Mouse (Mus musculus) midbrain, postnatal 0 days (tissue): ENCODE measurements around the gene Stom. TPM values are rescaled to one million over a fixed set of nuclear protein-coding genes. Genes with fewer than 3 reads are reported as not detected.

ENCODE experiments used
- ATAC-seq: fragments of 200-750 bp; cut with Nextera tagmentation; 2 replicates; pipeline ENCODE4 v1.8.0; 2017; ENCODE audit warnings: moderate number of reproducible peaks, mild to moderate bottlenecking, moderate TSS enrichment, moderate library complexity; ENCODE audit not compliant: low FRiP score
- DNase-seq: peaks from one replicate; pipeline ENCODE4 v3.0.0-alpha.2; 2015; ENCODE audit warnings: low spot score
- H3K27ac ChIP-seq: fragments of 300-500 bp; sonication (generic); 2 replicates; pipeline ENCODE4 v1.5.1; 2014; ENCODE audit warnings: low read depth, mild to moderate bottlenecking, low read length, mixed read lengths
- H3K27me3 ChIP-seq: fragments of 300-500 bp; sonication (generic); 2 replicates; pipeline ENCODE4 v1.6.1; 2014; ENCODE audit warnings: low read length, control low read depth, mixed read lengths; ENCODE audit not compliant: insufficient read depth
- H3K36me3 ChIP-seq: fragments of 300-500 bp; sonication (generic); 2 replicates; pipeline ENCODE4 v1.6.1; 2014; ENCODE audit warnings: low read length, control low read depth, mixed read lengths; ENCODE audit not compliant: insufficient read depth
- H3K4me1 ChIP-seq: fragments of 300-500 bp; sonication (generic); 2 replicates; pipeline ENCODE4 v1.6.1; 2014; ENCODE audit warnings: mild to moderate bottlenecking, control low read depth, antibody characterized with exemption, low read length, mixed read lengths; ENCODE audit not compliant: insufficient read depth
- H3K4me2 ChIP-seq: fragments of 300-500 bp; sonication (generic); 2 replicates; pipeline ENCODE4 v1.6.1; 2014; ENCODE audit warnings: low read depth, mild to moderate bottlenecking, low read length, mixed read lengths; ENCODE audit not compliant: poor library complexity, severe bottlenecking
- H3K4me3 ChIP-seq: fragments of 300-500 bp; sonication (generic); 2 replicates; pipeline ENCODE4 v1.5.1; 2014; ENCODE audit warnings: low read depth, mild to moderate bottlenecking, low read length, moderate library complexity
- H3K9ac ChIP-seq: fragments of 300-500 bp; sonication (generic); replicated peaks from 2 replicates; pipeline ENCODE4 v1.6.1; 2014; ENCODE audit warnings: mild to moderate bottlenecking, low read length, moderate library complexity, mixed read lengths; ENCODE audit not compliant: poor library complexity, severe bottlenecking
- H3K9me3 ChIP-seq: fragments of 300-500 bp; sonication (generic); 2 replicates; pipeline ENCODE4 v1.6.1; 2016; ENCODE audit warnings: low read length, control low read depth
- CTCF ChIP-seq: IDR thresholded peaks from 2 replicates; pipeline ENCODE4 v1.5.1; 2016; ENCODE audit warnings: antibody characterized with exemption, mild to moderate bottlenecking
- WGBS: fragments of 180-500 bp; shearing (Covaris S2); extraction: QIAGEN DNeasy Blood & Tissue Kit; methylation state at CpG from one replicate; pipeline ENCODE4 v1.1.7; 2014; 5-methylcytosine and 5-hydroxymethylcytosine counted together
- polyA plus RNA-seq: library from polyadenylated mRNA; unstranded; fragments of >200 nt; fragmentation: Nextera tagmentation; extraction: Ambion mirVana; gene quantifications from 2 replicates; pipeline ENCODE4 v1.2.1, GENCODE M21; 2015
- total RNA-seq: library from RNA; depleted of rRNA; stranded (reverse); fragments of >200 nt; gene quantifications from 2 replicates; pipeline ENCODE4 v1.2.3, GENCODE M21; 2014; rRNA removed

Stom gene
- total and polyA plus RNA-seq, 2 experiments from 2014 or later: 23.1 to 24.9 TPM

DNA sequence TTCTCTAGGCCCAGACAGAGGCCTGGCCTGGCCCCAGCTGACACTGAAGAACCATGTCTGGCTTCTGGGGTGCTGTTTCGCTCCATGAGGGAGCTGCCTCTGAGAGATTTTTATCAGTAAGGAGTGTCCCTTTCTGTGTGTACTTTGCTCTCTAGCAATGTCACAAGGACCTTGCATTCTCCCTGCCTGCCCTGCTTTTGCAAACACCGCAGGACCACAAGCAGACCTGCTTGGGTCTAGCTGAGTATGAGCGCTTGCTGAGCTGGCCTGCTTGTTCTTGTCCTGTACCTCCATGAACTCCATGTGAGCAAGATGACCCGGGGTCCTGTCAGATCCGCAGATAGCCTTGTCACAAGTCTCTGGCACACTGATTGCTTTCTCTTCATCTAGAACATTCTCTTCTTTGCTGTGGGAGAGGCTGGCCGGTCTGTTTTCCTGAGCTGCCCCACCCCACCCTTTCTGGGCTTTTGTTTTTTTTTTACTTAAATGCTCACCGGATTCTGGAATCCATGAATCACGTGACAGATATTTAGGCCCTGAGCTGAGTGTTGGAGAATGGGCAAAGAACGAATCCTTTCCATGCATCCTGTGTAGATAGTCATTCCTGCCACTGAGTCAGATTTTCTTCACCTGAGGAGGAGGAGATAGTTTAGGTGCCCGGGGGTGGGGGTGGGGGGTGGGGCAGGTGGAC, 68.8 kb downstream of the Stom start:
- Histone ChIP-seq H3K4me3 (no peak overlapping the region), H3K4me2 (no peak overlapping the region), H3K4me1 (no peaks in the 10 kb centered on the region), H3K27me3 (no peaks in the 10 kb centered on the region), H3K9me3 (no peaks in the 10 kb centered on the region), H3K36me3 (no peaks in the 10 kb centered on the region), H3K27ac (no peak overlapping the region), H3K9ac (no peak overlapping the region)
- WGBS: 81% methylated on average over 10 of the region's 10 CpGs
- no peak for TF ChIP-seq CTCF
- no peak for ATAC-seq
- DNase-seq: no peak

DNA sequence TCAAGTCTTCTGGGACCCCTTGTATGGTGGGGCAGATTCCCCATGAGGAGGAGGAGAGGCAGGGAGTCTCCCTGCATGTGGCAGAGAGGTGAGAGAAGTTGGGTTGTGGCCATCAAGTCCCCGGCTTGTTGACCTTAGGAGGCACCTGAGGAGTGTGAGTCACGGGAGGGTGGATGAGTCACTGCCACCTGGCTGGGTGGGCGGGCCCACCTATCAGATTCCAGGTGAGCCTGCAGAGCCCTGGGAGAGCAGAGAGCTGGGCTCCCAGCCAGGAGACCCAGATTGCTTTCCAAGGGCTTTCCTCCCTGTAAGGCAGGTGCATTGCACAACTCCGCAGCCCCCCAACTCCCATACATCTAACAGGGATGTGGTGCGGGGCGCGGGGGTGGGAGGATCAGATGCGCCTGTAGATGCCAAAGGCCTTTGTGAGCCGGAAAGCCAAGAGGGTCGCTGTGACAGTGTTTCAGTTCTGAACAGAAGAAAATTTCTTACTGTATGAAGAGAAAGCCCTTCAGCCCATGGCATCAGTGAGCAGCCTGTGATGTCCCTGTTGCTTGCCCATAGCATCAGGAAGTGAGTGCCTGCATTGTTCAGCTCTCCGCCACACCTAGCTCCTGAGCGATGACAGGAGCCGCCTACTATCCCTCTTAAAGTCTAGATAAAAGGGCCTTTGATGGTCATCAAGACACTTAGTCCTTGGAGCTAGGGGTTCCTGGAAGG, 69.5 kb downstream of the Stom start:
- no peaks in the 10 kb centered on the region for H3K27me3 ChIP-seq
- no peak for TF ChIP-seq CTCF
- ATAC-seq (no peak), DNase-seq (no peak)
- H3K4me1 ChIP-seq: no peaks in the 10 kb centered on the region
- WGBS: 83% methylated on average over 13 of the region's 13 CpGs
- H3K9me3 ChIP-seq: no peaks in the 10 kb centered on the region
- H3K4me3 ChIP-seq: no peak overlapping the region
- no peak overlapping the region for H3K4me2 ChIP-seq
- no peak overlapping the region for H3K27ac ChIP-seq
- no peaks in the 10 kb centered on the region for H3K36me3 ChIP-seq
- no peak overlapping the region for H3K9ac ChIP-seq

GRCm38 (mm10) chr2:35266251-35266905, 70.4 kb downstream of the Stom start:
- Histone ChIP-seq H3K9me3 (no peaks in the 10 kb centered on the region), H3K9ac (no peak overlapping the region), H3K4me1 (no peaks in the 10 kb centered on the region), H3K27ac (no peak overlapping the region), H3K4me3 (no peak overlapping the region), H3K36me3 (no peaks in the 10 kb centered on the region), H3K27me3 (no peaks in the 10 kb centered on the region), H3K4me2 (no peak overlapping the region)
- ATAC-seq (no peak), DNase-seq (no peak)
- no peak for TF ChIP-seq CTCF
- WGBS: 80% methylated on average over 9 of the region's 9 CpGs

DNA sequence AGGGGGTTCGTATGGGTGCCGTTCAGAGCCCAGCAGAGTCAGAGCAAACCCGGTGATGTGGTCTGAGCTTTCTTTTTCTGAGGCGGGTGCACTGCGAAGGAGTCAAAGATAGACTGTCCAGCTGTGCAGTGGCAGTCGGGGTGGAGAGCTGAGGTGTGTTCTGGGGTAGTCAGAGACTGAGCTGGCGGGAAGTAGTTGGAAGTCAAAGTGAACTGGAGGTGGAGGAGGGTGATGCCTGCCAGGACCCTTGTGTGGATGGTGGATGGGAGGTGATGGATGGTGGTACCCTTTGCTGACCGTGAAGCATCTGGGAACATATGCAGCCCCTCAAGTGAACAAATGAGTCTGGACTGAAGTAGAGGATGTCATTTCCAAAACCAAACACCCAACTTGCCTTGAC, 71.0 kb downstream of the Stom start:
- no peak for DNase-seq
- H3K36me3 ChIP-seq: no peaks in the 10 kb centered on the region
- no peak overlapping the region for H3K27ac ChIP-seq
- H3K4me3 ChIP-seq: no peak overlapping the region
- H3K4me1 ChIP-seq: no peaks in the 10 kb centered on the region
- H3K9ac ChIP-seq: no peak overlapping the region
- H3K27me3 ChIP-seq: no peaks in the 10 kb centered on the region
- no peak; the same call in 1 of the 2 replicates for ATAC-seq
- H3K4me2 ChIP-seq: no peak overlapping the region
- no peak for TF ChIP-seq CTCF
- no peaks in the 10 kb centered on the region for H3K9me3 ChIP-seq
- 86% methylated on average over 8 of the region's 8 CpGs for WGBS

GRCm38 (mm10) chr2:35265296-35265695, 71.5 kb downstream of the Stom start:
- H3K4me1 ChIP-seq: no peaks in the 10 kb centered on the region
- no peak overlapping the region for H3K4me3 ChIP-seq
- WGBS: 40% methylated on average over 8 of the region's 8 CpGs
- H3K36me3 ChIP-seq: no peaks in the 10 kb centered on the region
- H3K9ac ChIP-seq: no peak overlapping the region
- DNase-seq (peak; percentile 88), ATAC-seq (peak; percentile 75)
- no peaks in the 10 kb centered on the region for H3K27me3 ChIP-seq
- no peaks in the 10 kb centered on the region for H3K9me3 ChIP-seq
- no peak overlapping the region for H3K4me2 ChIP-seq
- TF ChIP-seq CTCF: peak; percentile 87
- no peak overlapping the region for H3K27ac ChIP-seq

GRCm38 (mm10) chr2:35264095-35264494, 72.7 kb downstream of the Stom start:
- H3K4me1 ChIP-seq: no peaks in the 10 kb centered on the region
- no peak for ATAC-seq

More at GRCm38 (mm10) chr2:35264095-35264494, 72.7 kb downstream of the Stom start:
- Histone ChIP-seq H3K4me2 (no peak overlapping the region), H3K36me3 (no peaks in the 10 kb centered on the region), H3K9me3 (no peaks in the 10 kb centered on the region), H3K9ac (no peak overlapping the region), H3K27ac (no peak overlapping the region), H3K27me3 (no peaks in the 10 kb centered on the region), H3K4me3 (no peak overlapping the region)
- no peak for TF ChIP-seq CTCF
- 100% methylated on average over 1 of the region's 1 CpGs for WGBS
- DNase-seq: no peak

Other genes with a start within 250 kb of the Stom start
- 0.93 and 1.2 TPM in 2 replicates for gene AI182371, start 235.4 kb downstream of the Stom start, total RNA-seq
- 0.19 TPM in 1 of 2 replicates, not detected in the other for gene AI182371, start 235.4 kb downstream of the Stom start, polyA plus RNA-seq
- gene Cntrl, start 227.5 kb downstream of the Stom start, total RNA-seq: 7.0 and 11.8 TPM in 2 replicates
- 6.1 and 8.2 TPM in 2 replicates for gene Cntrl, start 227.5 kb downstream of the Stom start, polyA plus RNA-seq
- 65.3 and 122 TPM in 2 replicates for gene Rab14, start 135.9 kb downstream of the Stom start, total RNA-seq
- gene Rab14, start 135.9 kb downstream of the Stom start, polyA plus RNA-seq: 458 and 504 TPM in 2 replicates
- gene Gsn, start 80.6 kb downstream of the Stom start, total RNA-seq: 23.4 and 39.1 TPM in 2 replicates
- 26.2 and 28.5 TPM in 2 replicates for gene Gsn, start 80.6 kb downstream of the Stom start, polyA plus RNA-seq
- gene 4930568D16Rik, start 30.8 kb upstream of the Stom start, total RNA-seq: not detected in 2 replicates
- gene 4930568D16Rik, start 30.8 kb upstream of the Stom start, polyA plus RNA-seq: not detected in 2 replicates
- not detected in 2 replicates for gene 4930402F06Rik, start 60.2 kb upstream of the Stom start, total RNA-seq
- gene 4930402F06Rik, start 60.2 kb upstream of the Stom start, polyA plus RNA-seq: not detected in 2 replicates
- gene Ggta1, start 126.3 kb upstream of the Stom start, total RNA-seq: 5.1 and 5.4 TPM in 2 replicates
- 3.8 and 3.9 TPM in 2 replicates for gene Ggta1, start 126.3 kb upstream of the Stom start, polyA plus RNA-seq
- 161 and 175 TPM in 2 replicates for gene Dab2ip, start 221.3 kb upstream of the Stom start, total RNA-seq
- 71.5 and 73.3 TPM in 2 replicates for gene Dab2ip, start 221.3 kb upstream of the Stom start, polyA plus RNA-seq